Mouse (Mus musculus) fibroblast of lung, adult 2 months (primary cell): ENCODE measurements around the gene Nupr1.
"Not testable (repeated sequence)": the region's sequence is repeated elsewhere in the genome, so short reads cannot be mapped to it uniquely, and the experiment has no call there.

Experiments
- DNase-seq: peaks from one replicate; pipeline ENCODE4 v3.0.0-alpha.2; 2011; ENCODE audit warnings: low read depth

Nupr1 gene

DNA sequence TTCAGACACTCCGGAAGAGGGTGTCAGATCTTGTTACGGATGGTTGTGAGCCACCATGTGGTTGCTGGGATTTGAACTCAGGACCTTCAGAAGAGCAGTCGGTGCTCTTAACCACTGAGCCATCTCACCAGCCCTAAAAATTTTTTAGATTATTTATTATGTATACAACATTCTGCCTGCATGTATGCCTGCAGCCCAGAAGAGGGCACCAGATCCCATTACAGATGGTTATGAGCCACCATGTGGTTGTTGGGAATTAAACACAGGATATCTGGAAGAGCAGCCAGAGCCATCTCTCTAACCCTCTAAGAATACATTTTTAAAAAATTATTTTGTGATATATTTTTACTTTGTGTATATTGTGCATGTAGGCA, 12.6 kb upstream of the Nupr1 start:
- DNase-seq = not testable (repeated sequence)

DNA sequence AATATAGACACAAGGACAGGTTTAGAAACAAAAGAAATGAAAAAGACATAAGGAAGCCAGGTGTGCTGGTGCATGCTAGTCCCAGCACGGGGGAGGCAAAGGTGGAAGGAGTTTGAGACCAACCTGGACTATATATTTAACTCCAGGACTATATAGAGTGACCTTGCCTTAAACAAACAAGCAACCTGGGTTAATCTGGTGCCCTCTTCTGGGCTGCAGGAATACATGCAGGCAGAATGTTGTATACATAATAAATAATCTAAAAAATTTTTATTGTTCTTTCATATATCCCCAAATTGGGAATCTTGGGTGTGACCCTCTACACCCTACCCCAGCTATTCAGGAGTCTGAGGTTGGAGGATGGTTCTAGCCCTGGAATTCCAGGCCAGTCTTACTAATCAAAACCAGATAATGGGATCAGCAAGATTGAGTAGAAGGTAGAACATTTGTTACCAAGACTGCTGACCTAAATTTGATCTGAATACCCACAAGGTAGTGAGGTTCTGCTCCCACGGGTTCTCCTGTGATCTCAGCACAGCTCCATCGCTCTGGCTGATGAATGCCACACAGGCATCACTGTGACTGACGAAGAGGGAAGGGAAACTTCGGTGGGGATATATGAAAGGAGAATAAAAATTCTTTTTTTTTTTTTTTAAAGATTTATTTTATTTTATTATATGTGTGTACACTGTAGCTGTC, 12.0 kb upstream of the Nupr1 start:
- DNase-seq = no peak

DNA sequence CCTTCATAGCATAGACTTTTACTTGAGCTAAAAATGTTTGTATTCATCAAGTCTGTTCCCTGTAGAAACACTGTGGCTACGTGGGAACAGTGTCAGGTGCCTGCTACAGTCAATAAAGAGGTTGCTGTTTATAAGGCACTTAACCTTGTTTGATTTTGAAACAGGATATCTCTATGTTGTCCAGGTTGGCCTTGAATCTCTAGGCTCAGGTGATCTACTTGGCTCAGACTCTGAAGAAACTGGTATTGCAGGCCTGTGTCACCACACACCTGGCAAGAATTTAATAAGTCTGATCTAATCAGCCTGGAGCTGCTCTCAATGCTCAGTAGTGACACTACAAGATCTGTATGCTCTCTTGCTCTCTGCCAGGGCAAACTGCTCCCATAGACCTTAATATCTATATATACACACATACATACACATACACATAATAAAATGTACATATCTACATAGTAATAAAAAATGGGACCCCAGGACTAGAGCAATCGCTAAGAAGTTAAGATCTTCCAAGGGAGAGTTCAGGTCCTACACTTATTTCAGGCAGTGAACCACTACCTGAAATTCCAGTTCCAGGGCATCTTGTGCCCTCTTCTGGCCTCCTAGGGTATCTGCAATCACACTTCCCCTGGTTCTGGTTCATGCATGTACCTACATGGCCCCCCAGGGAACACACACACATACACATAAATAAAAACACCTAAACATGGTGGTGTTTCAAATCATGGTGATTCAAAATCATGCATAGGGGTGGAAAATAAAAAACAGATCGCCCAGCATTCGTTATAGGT, 6.3 kb upstream of the Nupr1 start:
- DNase-seq = no peak

DNA sequence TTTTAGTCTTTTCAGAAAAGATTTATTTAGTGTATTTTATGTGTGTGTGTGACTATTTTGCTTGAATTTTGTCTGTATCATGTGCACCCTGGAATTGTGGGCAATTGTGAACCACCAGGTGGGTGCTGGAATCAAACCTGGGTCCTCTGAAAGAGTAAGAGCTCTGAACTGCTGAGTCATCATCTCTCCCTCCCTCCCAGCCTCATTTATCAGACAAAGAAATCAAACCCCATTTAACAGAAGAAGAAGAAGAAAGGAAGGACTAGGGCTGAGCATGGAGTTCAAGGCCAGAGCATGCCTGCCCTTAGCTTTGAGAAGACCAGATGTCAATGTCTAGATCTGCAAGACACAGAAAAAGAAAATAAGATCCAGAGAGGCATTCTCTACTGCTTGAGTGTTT, 4.7 kb upstream of the Nupr1 start:
- no peak for DNase-seq

DNA sequence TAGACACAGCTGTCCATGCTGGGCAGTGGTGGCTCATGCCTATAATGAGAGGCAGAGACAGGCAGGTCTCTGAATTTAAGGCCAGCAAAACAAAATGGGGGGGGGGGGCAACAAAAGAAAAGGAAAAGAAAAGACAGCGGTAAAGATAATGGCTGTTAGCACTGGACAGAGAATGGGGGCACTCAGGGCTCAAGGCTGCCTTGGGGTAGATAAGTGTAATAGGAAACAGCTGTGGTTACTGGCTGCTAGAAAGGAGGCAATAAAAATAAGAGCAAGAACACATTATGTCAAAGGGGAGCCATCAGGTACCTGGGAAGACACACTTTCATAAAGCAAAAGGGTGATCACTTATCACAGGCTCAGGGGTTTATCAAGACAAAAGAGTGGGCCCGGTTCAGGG, 1.8 kb upstream of the Nupr1 start:
- no peak for DNase-seq

DNA sequence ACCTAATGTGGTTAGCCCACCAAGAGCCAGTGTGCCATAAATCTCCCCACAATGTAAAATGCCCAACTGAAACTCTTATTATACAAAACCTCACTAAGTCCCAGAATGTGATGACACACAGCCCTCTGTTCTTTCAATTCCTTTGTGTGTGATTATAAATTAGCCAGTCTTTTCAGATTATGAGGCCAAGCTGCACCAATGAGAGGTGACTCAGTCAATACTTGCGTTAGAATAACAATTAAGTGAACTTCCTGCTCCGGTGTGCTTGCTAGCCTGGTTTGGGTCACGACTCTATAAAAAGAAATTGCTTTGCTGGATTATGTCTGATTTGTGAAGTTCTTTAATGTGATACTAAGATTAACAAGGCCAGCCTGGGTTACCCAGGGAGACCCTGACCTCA, 746 bp downstream of the Nupr1 start:
- DNase-seq = no peak

DNA sequence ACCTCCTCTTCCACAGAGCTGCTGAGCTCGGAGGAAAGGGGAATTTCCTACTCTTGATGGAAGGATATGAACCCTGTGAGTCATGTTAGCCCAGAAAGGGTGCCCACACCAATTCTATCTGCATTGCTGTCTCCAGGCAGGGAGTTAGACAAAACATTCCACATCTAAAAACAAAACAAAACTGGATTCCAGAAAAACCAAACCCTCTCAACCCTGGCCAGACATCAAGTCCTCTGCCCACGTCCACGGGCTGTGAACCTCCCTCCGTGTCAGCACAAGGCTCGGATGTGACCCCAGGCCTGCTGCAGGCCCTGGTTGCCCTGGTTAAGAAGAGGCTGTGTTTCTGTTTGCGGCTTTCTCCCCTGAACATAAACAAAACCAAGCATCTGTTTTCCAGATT, 2.5 kb downstream of the Nupr1 start:
- peak; percentile 96 for DNase-seq

DNA sequence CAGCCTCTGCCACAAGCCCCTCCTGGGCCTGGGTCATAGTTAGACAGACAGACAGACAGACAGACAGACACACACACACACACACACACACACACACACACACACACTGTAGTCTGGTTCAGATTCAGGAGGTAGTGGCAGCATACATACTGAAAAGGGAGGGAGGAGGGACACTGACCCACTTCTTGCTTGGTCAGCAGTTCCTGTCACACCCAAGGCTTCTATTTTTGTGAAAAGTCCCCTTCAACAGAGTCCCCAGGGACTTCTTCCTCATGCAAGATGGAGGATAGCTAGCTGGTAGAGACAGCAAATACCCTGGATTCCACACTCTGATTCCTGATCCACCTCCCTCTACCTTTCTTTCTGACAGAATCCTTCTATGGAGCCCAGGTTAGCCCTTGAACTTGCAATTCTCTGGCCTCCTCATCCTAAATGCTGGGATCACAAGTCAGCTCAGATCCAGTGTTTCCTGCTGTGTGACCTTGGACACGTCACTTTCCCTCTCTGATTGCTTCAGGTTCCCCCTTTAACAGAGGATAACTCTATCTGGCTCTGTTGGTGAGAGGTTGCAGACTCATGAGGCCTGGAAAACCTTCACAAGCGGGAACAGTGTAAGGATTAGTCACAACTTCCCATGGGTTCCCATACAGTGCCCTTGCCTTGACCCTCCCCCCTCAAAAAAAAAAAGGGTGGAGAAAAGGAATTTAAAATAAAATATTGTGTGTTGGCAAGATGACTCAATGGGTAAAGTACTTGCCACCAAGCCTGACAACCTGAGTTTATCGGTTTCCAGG, 4.7 kb downstream of the Nupr1 start:
- peak; percentile 78 for DNase-seq

DNA sequence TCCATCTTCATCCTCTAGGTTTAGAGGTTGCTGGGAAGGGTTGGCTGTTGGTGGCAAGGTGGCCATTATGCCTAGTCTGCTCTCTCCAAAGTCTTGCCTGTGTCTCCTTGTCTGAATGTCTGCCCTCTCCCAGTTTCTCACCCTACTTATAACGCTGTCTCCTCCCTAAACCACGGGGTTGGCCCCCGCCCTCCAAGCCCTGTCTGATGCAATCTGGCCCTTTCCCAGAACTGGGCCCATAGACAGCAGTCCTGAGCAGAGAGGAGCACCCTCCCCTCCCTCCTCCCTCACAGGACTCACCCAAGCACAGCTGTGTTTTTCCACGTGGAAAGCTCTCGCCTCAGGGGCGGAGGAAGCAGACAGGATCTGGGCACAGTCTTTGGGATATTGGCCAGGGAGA, 5.3 kb downstream of the Nupr1 start:
- peak; percentile 98 for DNase-seq

DNA sequence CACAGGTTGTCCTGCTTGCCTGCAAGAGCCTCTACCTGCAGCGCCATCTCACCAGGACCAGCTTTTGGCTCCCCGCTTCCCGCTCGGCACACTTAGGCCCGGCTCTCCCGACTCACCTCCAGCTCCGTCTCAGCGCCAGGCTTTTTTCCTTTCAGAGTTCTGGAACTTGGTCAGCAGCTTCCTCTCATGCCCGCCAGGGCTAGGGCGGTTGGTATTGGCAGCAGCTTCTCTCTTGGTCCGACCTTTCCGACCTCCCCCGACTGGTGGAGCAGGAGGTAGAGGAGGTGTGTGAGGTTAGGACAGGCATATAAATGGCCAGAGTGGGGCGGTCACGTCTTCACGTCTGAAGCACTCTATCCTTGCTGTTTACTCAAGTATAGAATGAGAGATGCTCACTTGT, 5.9 kb downstream of the Nupr1 start:
- DNase-seq = peak; percentile 68

DNA sequence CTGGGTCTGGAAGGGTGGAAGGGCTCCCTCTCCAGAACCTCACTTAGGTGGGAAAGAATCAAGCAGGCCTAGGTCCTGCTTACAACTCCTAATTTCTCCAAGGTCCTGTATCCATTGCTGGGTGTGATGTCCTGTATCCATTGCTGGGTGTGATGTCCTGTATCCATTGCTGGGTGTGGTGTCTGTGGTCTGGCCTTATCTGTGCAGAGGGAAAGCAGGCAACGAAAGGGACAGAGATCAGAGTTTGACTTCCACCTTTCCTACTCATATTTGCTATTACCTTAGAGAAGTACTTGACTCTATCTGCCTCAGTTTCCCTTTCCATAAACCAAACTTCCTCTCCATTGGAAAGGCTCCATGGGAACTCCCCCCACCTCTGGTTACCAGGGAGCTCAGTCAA, 7.3 kb downstream of the Nupr1 start:
- DNase-seq = no peak

DNA sequence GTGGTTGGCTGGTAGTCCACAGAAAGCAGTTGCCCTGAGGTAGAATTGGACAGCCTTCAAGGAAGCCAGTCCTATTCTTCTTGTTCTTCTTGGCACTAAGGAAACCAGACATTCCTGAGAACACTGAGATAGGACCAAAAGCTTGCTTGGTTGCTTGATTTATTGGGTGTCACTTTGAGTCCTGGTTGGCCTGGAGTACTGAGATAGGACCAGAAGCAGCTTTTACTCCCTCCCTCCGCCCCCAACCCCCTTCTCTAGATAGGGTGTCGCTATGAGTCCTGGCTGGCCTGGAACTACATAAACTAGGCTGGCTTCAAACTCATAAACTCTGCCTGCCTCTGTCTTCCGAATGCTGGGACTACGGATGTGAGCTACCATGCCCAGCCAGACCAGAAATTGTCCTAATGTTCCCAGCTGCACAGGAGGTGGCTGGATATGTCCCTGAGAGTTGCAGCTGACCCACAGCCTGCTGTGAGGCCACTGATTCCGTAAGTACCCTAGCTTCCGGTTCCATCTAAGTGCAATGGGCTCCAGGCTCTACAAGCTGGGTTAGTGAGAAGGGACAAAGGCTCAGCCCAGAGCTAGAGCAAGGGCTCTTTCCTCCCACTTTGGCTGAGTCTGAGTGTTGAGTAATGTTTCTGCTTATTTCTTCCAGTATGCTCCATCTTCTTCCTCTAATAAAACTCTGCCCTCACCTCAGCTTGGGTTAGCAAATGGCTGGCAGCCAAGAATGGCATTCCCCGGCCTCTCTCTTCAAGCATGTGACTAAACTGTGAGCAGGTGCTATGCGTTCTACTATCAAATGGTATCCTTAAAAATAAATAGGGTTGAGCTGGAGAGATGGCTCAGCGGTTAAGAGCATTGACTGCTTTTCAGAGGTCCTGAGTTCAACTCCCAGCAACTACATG, 9.0 kb downstream of the Nupr1 start:
- DNase-seq = no peak

DNA sequence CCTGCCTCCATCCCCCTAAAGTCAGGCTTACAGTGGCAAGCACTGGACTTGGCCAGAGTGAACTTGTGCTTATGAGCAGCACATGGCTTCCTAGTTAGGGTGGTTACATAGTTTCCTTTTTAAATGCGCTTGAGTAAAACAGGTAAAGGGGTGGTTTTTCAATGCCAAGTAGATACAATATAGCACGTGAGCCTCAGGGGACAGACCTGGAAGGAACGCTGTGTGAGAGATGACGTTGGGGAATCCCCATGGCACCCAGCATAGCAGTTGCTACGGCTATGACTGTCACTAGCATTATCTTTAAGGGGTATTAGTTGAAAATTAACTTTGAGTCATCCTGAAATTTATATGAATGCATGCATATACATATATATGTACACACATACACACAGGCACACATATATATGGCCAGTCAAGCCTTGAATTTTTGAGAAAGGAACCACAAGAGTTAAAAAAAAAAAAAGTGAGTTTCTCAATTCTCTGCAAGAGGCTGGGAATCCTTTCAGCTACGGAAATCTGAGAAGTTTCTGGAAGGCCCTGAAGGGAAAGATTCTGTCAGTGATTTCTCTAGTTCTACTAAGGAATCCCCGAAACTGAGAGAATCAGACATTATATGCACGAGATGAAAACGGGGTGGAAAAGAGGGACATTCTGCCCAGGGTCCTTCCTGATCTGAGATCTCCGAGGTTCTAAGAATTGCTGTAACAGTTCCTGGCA, 10.9 kb downstream of the Nupr1 start:
- DNase-seq = no peak

DNA sequence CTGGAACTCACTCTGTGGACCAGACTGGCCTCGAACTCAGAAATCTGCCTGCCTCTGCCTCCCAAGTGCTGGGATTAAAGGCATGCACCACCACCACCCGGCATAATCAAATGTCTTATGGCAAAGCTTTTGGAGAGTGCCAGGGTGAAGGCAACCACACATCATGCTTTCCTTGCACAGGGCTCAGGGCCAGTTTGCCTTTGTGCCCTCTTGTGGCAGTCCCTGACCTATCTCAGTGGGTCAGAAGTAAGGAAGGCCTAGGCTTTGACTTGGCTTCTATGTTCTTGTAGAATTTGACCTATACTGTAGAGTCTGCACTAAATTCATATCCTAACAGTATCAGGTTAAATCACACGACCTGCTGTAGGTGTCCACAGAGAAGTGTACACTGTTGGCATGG, 14.0 kb downstream of the Nupr1 start:
- DNase-seq = no peak

DNA sequence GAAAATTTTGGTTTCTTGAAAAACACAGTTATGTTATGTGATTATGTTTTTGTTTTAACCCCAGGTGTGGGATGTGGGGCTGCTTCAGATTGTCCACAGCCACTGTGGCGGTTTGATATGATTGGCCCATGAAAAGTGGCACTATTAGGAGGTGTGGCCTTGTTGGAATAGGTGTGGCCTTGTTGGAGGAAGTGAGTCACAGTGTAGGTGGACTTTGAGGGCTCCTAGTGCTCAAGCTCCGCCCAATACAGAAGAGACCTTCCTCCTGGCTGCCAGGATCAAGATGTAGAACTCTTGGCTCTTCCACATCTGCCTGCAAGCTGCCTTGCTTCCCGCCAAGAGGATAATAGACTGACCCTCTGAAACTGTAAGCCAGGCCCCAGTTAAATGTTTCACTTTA, 17.9 kb downstream of the Nupr1 start:
- DNase-seq = no peak

DNA sequence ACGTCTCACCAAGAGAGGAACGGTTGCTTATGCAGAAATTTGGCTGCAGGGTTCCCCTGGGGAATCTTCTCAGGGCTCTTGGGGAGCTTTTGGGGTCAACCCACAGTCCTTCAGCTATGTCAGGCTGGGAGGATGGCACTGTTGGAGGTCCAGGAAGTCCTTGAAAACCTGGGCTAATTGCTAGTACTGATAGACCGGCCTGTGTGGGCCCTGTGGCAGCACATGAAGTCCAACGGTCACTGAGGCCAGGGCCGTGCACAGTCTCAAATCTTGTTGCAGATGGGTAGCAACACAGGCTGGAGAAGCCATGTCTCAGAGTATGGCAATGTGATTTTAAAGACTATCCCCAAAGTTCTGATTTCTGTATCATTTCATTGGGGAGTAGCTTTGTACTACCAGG, 22.9 kb downstream of the Nupr1 start:
- DNase-seq = no peak

DNA sequence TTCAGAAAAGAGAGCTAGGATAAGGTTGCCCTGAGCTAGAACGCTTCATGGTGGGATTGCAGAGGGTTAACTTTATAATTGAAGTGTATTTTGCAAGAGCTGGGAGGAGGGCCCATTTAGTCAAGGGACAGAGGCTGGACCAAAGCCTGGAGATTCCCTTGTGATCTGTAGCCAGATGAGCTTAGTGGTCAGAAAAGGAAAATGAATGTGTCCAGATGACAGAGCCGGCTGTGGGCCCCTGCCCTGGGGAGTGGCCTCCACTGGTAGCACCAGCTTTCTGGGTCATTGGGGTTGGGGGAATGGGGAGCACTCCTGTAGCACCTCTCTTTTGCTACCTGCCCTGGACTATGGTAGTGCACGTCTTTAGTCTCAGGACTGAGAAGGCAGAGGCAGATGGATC, 23.6 kb downstream of the Nupr1 start:
- no peak for DNase-seq

DNA sequence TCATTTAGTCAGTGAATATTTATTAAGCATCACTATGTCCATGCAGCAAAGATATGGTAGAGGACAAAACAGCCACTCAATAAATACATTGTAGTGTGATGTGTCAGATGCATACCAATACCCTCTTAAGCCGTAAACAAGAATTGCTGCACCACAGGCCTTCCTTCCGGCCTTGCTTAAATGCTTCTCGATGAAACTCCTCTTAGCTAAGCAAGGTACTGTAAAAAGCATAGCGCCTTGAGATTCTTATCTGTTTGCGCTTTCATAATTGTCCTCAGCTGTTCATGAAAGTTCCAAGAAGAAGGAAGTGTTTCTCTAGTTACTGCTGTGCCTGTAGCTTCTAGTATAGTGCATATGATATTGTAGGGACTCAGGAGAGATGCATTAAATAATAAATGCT, 24.1 kb downstream of the Nupr1 start:
- DNase-seq = no peak

DNA sequence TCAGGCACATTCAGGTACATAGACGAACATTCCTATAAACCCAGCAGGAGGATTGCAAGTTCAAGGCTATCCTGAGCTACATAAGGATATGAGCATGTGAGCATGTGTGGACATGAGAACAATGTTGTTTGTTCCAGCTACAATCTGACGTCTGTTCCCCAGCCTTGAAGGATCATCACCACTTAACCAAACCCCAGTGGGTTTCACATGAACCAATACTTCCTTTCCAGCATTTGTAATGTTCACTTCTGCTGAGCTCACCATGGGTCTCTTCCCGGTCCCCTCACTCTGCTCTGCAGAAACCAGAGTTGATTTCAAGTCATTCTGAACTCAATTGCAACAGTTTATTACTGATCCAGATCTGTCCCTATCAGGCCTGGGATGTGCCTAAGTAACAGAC, 28.0 kb downstream of the Nupr1 start:
- no peak for DNase-seq

DNA sequence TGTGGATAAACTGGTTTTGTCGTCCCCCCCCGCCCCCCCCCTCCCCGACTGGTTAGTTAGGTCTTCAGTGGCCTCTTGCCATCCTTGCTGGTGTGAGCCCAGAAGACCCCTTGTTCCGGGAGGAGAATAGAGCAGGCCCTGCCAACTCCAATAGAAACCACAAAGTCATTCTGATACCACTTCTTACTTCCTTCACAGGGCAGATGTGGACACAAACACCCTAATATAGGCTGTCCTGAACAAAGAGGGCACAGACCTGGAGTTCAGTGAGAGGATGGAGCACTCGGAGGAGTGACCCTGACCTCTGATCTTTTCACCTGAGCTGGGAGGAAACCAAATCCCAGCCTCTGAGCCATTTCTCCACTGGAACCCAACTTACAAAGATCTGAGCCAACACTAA, 28.8 kb downstream of the Nupr1 start:
- DNase-seq = no peak

DNA sequence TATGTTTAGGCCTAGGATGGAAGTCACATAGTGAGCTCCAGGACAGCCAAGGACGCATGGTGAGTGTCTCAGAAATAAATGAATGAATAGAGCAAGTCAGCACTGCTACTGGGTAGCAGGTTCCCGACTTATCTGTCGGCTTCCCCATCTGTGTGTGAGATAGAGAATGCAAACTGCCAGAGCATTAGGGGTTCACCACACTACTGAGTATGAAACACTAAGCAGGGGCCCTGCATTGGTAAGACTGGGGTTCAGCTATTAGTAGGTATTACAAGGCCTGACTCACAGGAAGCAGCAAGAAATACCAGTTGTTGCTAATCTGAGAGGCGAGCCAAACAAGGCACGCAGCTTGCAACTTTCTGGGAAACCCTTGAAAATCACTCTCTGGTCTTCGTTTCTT, 31.7 kb downstream of the Nupr1 start:
- DNase-seq = no peak
